Mouse (Mus musculus): ENCODE measurements at regions not wholly inside any gene's neighbourhood (a gene's known extent, or its start where the extent isn't known, plus 50 kb on each side); places are given as distances from the start of the nearest gene placed in this dataset.
A peak's percentile ranks its signal among the peaks of the same experiment; 100 is the strongest.

DNA sequence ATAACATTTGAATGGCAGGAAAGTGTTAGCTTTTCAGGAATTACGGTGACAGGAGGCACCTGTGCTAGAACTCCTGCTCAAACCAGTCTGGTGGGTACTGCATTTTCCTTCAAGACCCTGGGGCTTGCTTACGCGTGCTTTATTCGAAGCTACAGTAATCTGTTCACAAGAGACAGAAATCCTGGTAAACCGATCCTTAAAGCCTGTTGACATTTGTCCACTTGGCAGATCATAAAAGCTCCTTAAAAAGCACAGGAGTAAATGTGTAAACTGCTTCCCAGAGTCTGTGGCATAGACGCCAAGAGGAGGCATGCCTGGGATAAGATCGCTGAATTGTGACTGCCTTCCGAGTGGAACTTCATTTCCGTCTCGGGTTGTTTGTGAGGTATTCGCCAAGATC is 130.5 kb downstream of the Rpl36a-ps1 start:
- Histone ChIP-seq H3K27ac (ENCODE audit: low read depth, low read length) (no peak overlapping the region), H3K4me1 (replicated peaks; ENCODE audit: control insufficient read depth, insufficient read depth, low read length) (no peaks in the 10 kb centered on the region), H3K9ac (ENCODE audit: low read length) (no peak overlapping the region), H3K36me3 (ENCODE audit: control insufficient read depth, insufficient read depth, low read length) (no peaks in the 10 kb centered on the region), H3K27me3 (ENCODE audit: control insufficient read depth, insufficient read depth, low read length) (no peaks in the 10 kb centered on the region), H3K4me2 (ENCODE audit: low read depth, low read length, severe bottlenecking) (no peak overlapping the region), H3K4me3 (ENCODE audit: low read depth, low read length) (no peak overlapping the region), H3K9me3 (ENCODE audit: control insufficient read depth, low read length) (no peaks in the 10 kb centered on the region)
- no peak for DNase-seq (ENCODE audit: low spot score)
- WGBS: 92% methylated on average over 11 of the region's 11 CpGs
- no peak for ATAC-seq (replicated peaks; ENCODE audit: low FRiP score)

DNA sequence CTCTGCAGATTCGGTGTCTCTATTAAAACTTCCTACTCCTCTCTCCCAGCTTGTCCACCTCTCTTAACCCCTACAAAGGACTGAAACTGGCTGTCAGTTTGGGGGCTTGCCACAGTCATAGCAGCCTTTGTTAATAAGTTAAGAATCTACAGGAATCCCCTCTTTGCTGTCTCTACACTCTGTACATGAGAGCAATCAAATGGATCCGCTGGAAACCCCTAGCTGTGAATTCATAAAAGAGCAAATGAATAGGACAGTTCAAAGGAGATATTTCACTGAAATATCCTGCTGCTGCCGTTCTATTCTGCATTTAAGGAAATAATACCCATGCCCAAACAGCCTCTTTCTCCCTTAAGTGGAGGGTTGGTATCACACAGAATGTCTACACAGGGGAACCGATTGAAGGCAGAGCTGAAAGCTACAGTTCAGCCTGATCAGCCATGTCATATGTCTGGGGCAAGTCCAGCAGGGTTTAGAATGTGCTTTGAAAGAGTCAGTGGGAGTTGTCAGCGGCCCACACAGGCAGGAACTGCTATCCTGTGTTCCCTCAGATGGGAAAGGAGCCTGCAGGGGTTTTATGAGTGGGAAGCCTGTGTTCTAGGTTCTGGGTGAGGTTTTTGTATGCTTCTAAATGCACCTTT is 131.9 kb downstream of the Rpl36a-ps1 start:
- Histone ChIP-seq H3K27me3 (ENCODE audit: control insufficient read depth, insufficient read depth, low read length) (no peaks in the 10 kb centered on the region), H3K9ac (ENCODE audit: low read length) (no peak overlapping the region), H3K4me1 (replicated peaks; ENCODE audit: control insufficient read depth, insufficient read depth, low read length) (no peaks in the 10 kb centered on the region), H3K4me3 (ENCODE audit: low read depth, low read length) (no peak overlapping the region), H3K36me3 (ENCODE audit: control insufficient read depth, insufficient read depth, low read length) (no peaks in the 10 kb centered on the region), H3K27ac (ENCODE audit: low read depth, low read length) (no peak overlapping the region), H3K9me3 (ENCODE audit: control insufficient read depth, low read length) (no peaks in the 10 kb centered on the region), H3K4me2 (ENCODE audit: low read depth, low read length, severe bottlenecking) (no peak overlapping the region)
- 42% methylated on average over 5 of the region's 5 CpGs for WGBS
- ATAC-seq (replicated peaks; ENCODE audit: low FRiP score) (peak; percentile 71), DNase-seq (ENCODE audit: low spot score) (no peak)

DNA sequence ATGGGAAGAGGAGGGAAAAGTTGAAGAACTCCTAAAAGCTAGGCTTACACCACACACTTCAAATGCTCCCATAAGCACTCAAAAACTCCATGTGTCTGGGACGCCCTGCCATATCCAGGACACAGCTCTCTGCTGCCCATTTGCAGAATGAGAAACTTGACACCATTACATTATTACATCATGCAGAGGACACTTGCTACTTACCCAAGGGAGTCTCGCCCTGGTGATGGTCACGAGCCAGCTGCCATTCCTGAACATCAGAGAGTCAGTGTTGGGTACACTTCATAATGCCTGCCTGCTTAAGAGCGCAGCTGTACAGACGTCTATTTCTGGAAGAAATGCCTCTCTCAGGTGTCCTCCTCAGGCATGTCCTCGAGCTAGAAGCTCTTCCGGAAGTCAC is 135.3 kb downstream of the Rpl36a-ps1 start:
- ATAC-seq (replicated peaks; ENCODE audit: low FRiP score) (no peak), DNase-seq (ENCODE audit: low spot score) (no peak)
- H3K9me3 ChIP-seq (ENCODE audit: control insufficient read depth, low read length): no peaks in the 10 kb centered on the region
- WGBS: 87% methylated on average over 7 of the region's 7 CpGs
- H3K9ac ChIP-seq (ENCODE audit: low read length): no peak overlapping the region
- no peak overlapping the region for H3K4me3 ChIP-seq (ENCODE audit: low read depth, low read length)
- H3K27ac ChIP-seq (ENCODE audit: low read depth, low read length): no peak overlapping the region
- no peaks in the 10 kb centered on the region for H3K4me1 ChIP-seq (replicated peaks; ENCODE audit: control insufficient read depth, insufficient read depth, low read length)
- H3K27me3 ChIP-seq (ENCODE audit: control insufficient read depth, insufficient read depth, low read length): no peaks in the 10 kb centered on the region
- H3K36me3 ChIP-seq (ENCODE audit: control insufficient read depth, insufficient read depth, low read length): no peaks in the 10 kb centered on the region
- no peak overlapping the region for H3K4me2 ChIP-seq (ENCODE audit: low read depth, low read length, severe bottlenecking)

- Histone ChIP-seq H3K27ac (ENCODE audit: low read depth, low read length) (no peak overlapping the region), H3K4me3 (ENCODE audit: low read depth, low read length) (no peak overlapping the region), H3K4me2 (ENCODE audit: low read depth, low read length, severe bottlenecking) (no peak overlapping the region), H3K9ac (ENCODE audit: low read length) (no peak overlapping the region), H3K27me3 (ENCODE audit: control insufficient read depth, insufficient read depth, low read length) (no peaks in the 10 kb centered on the region), H3K4me1 (replicated peaks; ENCODE audit: control insufficient read depth, insufficient read depth, low read length) (no peaks in the 10 kb centered on the region), H3K36me3 (ENCODE audit: control insufficient read depth, insufficient read depth, low read length) (no peaks in the 10 kb centered on the region), H3K9me3 (ENCODE audit: control insufficient read depth, low read length) (no peaks in the 10 kb centered on the region)
- WGBS: 66% methylated on average over 1 of the region's 1 CpGs
- DNase-seq (ENCODE audit: low spot score) (no peak), ATAC-seq (replicated peaks; ENCODE audit: low FRiP score) (no peak)
These were observed 145.6 kb downstream of the Rpl36a-ps1 start for GRCm38 (mm10) chr14:98848500-98848899.

- ATAC-seq (replicated peaks; ENCODE audit: low FRiP score) (no peak), DNase-seq (ENCODE audit: low spot score) (no peak)
- Histone ChIP-seq H3K27ac (ENCODE audit: low read depth, low read length) (no peak overlapping the region), H3K36me3 (ENCODE audit: control insufficient read depth, insufficient read depth, low read length) (no peaks in the 10 kb centered on the region), H3K9me3 (ENCODE audit: control insufficient read depth, low read length) (no peaks in the 10 kb centered on the region), H3K9ac (ENCODE audit: low read length) (no peak overlapping the region), H3K27me3 (ENCODE audit: control insufficient read depth, insufficient read depth, low read length) (no peaks in the 10 kb centered on the region), H3K4me1 (replicated peaks; ENCODE audit: control insufficient read depth, insufficient read depth, low read length) (no peaks in the 10 kb centered on the region), H3K4me2 (ENCODE audit: low read depth, low read length, severe bottlenecking) (no peak overlapping the region), H3K4me3 (ENCODE audit: low read depth, low read length) (no peak overlapping the region)
- WGBS: 90% methylated on average over 2 of the region's 2 CpGs
These were observed 149.9 kb downstream of the Rpl36a-ps1 start for GRCm38 (mm10) chr14:98844221-98844620.

DNA sequence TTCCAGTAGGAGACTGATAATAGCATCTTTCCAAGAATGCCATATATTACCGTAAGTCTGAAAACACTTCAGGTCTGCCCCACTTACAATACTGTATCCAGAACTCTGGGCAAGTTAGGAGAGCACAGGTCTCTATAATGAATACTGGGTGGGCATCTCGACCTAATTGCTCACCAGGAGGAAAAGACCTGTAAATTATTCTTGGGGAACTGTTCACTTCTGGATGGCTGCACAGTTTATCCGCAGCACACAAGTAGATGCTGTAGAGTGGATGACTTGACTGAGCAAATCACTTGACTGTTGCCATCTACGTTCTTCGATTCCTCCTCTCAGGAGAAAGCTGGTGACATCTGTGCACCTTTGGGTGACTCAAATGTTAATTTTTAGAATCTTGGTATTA is 159.8 kb downstream of the Rpl36a-ps1 start:
- no peaks in the 10 kb centered on the region for H3K9me3 ChIP-seq (ENCODE audit: control insufficient read depth, low read length)
- WGBS: 82% methylated on average over 5 of the region's 5 CpGs
- H3K9ac ChIP-seq (ENCODE audit: low read length): no peak overlapping the region
- ATAC-seq (replicated peaks; ENCODE audit: low FRiP score): no peak
- H3K36me3 ChIP-seq (ENCODE audit: control insufficient read depth, insufficient read depth, low read length): no peaks in the 10 kb centered on the region
- H3K27me3 ChIP-seq (ENCODE audit: control insufficient read depth, insufficient read depth, low read length): no peaks in the 10 kb centered on the region
- DNase-seq (ENCODE audit: low spot score): no peak
- peaks cover 4% of the 10 kb centered on the region; the same call in 1 of the 2 replicates for H3K4me1 ChIP-seq (replicated peaks; ENCODE audit: control insufficient read depth, insufficient read depth, low read length)
- H3K27ac ChIP-seq (ENCODE audit: low read depth, low read length): no peak overlapping the region
- H3K4me3 ChIP-seq (ENCODE audit: low read depth, low read length): no peak overlapping the region
- H3K4me2 ChIP-seq (ENCODE audit: low read depth, low read length, severe bottlenecking): no peak overlapping the region

GRCm38 (mm10) chr14:98833230-98833999 is 160.7 kb downstream of the Rpl36a-ps1 start:
- no peak for DNase-seq (ENCODE audit: low spot score)
- no peaks in the 10 kb centered on the region for H3K36me3 ChIP-seq (ENCODE audit: control insufficient read depth, insufficient read depth, low read length)

DNA sequence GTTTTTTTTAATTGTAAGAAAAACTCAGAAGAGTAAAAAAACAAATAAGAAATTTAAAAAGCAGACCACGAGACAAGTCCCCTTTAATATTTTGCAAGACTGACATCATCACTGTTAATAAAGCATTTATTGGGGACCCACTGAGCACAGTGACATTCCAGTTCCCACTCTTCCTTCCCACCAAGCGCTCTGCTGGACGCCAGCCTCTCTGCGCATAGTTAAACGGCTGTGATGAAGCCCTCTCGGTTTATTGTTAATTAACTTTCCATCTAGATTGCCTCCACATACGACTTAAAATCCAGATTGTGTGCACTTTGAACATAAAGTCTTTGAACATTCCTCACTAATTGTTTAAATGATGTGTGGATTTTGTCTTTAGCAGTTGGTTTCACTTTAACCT is 161.7 kb downstream of the Rpl36a-ps1 start:
- WGBS: 34% methylated on average over 7 of the region's 7 CpGs
- DNase-seq (ENCODE audit: low spot score): no peak

More at GRCm38 (mm10) chr14:98833230-98833999, 160.7 kb downstream of the Rpl36a-ps1 start:
- H3K9ac ChIP-seq (ENCODE audit: low read length): no peak overlapping the region
- no peak overlapping the region for H3K4me2 ChIP-seq (ENCODE audit: low read depth, low read length, severe bottlenecking)
- H3K27me3 ChIP-seq (ENCODE audit: control insufficient read depth, insufficient read depth, low read length): no peaks in the 10 kb centered on the region
- no peaks in the 10 kb centered on the region for H3K9me3 ChIP-seq (ENCODE audit: control insufficient read depth, low read length)
- peak; percentile 58 for ATAC-seq (replicated peaks; ENCODE audit: low FRiP score)
- H3K27ac ChIP-seq (ENCODE audit: low read depth, low read length): 0 out of 2 replicates have a peak overlapping the region, but pooled peaks have one; percentile 3
- 67% methylated on average over 13 of the region's 13 CpGs for WGBS
- no peak overlapping the region for H3K4me3 ChIP-seq (ENCODE audit: low read depth, low read length)
- peaks cover 4% of the 10 kb centered on the region; the same call in 1 of the 2 replicates for H3K4me1 ChIP-seq (replicated peaks; ENCODE audit: control insufficient read depth, insufficient read depth, low read length)

More for the DNA sequence above, 161.7 kb downstream of the Rpl36a-ps1 start:
- Histone ChIP-seq H3K9me3 (ENCODE audit: control insufficient read depth, low read length) (no peaks in the 10 kb centered on the region), H3K27ac (ENCODE audit: low read depth, low read length) (no peak overlapping the region), H3K27me3 (ENCODE audit: control insufficient read depth, insufficient read depth, low read length) (no peaks in the 10 kb centered on the region), H3K36me3 (ENCODE audit: control insufficient read depth, insufficient read depth, low read length) (no peaks in the 10 kb centered on the region), H3K4me3 (ENCODE audit: low read depth, low read length) (no peak overlapping the region), H3K9ac (ENCODE audit: low read length) (no peak overlapping the region), H3K4me2 (ENCODE audit: low read depth, low read length, severe bottlenecking) (no peak overlapping the region), H3K4me1 (replicated peaks; ENCODE audit: control insufficient read depth, insufficient read depth, low read length) (peaks cover 4% of the 10 kb centered on the region; the same call in 1 of the 2 replicates)
- ATAC-seq (replicated peaks; ENCODE audit: low FRiP score): peak; percentile 39; the same call in 1 of the 2 replicates

All from forebrain, embryonic 11.5 days (tissue).